Mouse (Mus musculus): Measurements from ENCODE around the gene Adamts17.

GRCm38 (mm10) chr7:67050424-67050823, 210.9 kb downstream of the Adamts17 start:
- TF ChIP-seq POLR2A (IDR thresholded peaks at IDR 0.05; ENCODE audit: insufficient read depth, low read length), result no peak
- TF ChIP-seq CTCF (IDR thresholded peaks at IDR 0.05; ENCODE audit: low read depth, low read length), result no peak
- no peak for TF ChIP-seq EP300 (IDR thresholded peaks at IDR 0.05; ENCODE audit: insufficient read depth, low read depth, low read length)

Measured in ES-Bruce4 (cell line).